Mouse (Mus musculus) B cell, adult (primary cell): ENCODE measurements around the gene Rpl26. TPM values are rescaled to one million over a fixed set of nuclear protein-coding genes. Genes with fewer than 3 reads are reported as not detected.

Source experiments
- total RNA-seq: library from RNA; stranded (reverse); gene quantifications from 4 replicates; pipeline ENCODE4 v1.2.4, GENCODE M21; 2023; ENCODE audit not compliant: inconsistent age

Rpl26 gene
- total RNA-seq: 2,360 to 2,533 TPM (median 2,439 TPM) in 4 replicates

DNA sequence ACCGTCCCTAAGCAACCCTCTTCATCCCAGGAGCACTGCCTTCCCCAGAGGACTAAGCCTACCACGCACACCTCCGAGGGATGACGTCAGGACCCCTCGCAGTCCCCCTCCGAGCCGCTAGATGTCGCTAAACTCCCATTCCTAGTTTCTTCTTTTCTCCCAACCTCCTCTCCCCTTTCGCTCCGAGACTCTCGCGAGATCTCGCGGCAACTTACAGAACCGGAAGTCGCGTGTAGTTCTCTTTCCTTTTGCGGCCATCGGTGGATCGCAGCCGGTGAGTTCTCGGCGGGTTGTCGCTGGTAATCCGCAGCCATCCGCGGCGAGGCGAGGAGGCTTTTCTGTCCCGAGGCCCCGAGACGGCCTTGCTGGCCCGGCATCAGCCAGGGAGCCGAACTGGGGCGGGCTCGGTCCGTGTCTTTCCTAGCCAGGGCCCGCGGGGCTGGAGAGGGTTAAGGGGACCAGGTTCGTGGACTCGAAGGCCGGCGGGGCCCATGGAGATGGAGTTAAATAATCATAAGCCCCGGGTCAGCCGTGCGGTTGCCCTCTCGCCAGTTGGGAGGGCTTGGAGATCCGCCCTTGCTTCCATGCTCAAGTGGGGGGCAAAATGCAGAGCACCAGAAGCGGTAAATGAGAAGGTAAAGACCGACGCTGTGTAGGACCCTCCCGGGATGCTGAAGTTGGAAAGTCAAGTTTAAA lies at the start of gene Rpl26:
TSS of gene Rpl26 (plus strand) at position 233 of the 696 bp plus-strand sequence.

DNA sequence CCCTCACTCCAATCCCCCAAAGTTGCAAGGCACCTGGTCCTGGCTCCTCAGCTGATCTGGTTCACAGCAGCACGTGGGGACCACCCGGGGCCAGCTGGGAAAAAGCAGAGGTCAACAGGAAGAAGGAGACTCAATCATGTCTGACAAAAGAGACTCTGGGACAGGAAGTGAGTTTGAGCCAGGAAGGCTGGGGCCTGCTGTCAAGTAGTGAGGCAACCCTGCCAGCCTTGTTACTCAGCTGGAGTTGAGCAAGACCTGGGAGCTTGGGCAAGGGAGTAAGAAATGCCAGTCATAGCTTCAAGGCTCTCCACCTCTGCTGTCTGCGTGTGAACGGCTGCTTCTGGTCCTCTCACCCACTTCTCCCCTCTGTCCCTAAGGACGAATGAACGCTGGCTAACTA lies 29.6 kb upstream of the Rpl26 start, which contains the start of gene Ndel1:
TSS of gene Ndel1 (minus strand) at position 111 of the 400 bp plus-strand sequence.

DNA sequence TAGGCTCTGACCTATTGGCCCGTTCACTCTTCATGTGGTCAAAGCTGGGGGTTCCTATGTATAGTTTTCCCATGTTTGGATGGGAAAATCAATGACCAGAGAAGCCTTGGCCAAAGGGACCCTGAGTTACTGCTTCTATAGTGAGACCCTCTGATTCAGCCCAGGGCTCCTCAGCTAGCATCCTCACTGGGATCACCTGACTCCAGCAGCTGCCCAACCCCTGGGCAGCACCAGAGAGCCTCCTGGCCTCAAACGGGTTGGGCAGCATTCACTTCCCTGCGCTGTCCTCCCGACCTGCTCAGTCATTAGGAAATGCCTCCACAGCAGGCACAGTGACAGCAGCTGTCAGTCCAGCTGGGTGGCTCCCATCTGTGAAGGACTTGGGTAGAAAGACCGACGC lies 13.1 kb upstream of the Rpl26 start, which contains the start of gene Rnf222:
TSS of gene Rnf222 (plus strand) at position 301 of the 400 bp plus-strand sequence.

DNA sequence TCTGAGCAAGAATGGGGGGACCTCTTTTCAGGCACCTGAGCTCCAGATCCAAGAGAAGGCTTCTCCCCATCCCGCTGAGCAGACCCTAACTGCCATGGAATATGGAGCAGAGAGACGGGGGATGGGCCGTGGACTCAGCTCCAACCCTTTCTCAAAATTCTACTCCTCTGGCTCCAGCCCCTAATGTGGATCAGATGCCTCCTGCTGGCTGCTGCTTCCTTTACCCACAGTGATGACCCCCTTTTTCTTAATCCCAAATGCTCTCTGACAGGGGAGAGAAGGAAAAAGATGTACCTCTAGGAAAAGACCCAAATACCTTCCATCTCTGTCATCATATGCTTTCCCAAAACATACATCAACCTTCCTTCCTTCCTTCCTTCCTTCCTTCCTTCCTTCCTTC lies 25.6 kb downstream of the Rpl26 start, which contains the start of gene Odf4:
TSS of gene Odf4 (minus strand) at position 101 of the 400 bp plus-strand sequence.

Other genes with a start within 250 kb of the Rpl26 start
- 0.48 to 0.96 TPM (median 0.95 TPM) in 4 replicates for gene Myh10, start 210.0 kb upstream of the Rpl26 start, total RNA-seq
- 58.5 to 71.2 TPM (median 62.1 TPM) in 4 replicates for gene Ndel1, start 29.7 kb upstream of the Rpl26 start, total RNA-seq
- gene Rnf222, start 13.0 kb upstream of the Rpl26 start, total RNA-seq: not detected in 4 replicates
- not detected in 4 replicates for gene Odf4, start 25.5 kb downstream of the Rpl26 start, total RNA-seq
- 0.24 TPM in 1 of 4 replicates, not detected in the others for gene Arhgef15, start 55.9 kb downstream of the Rpl26 start, total RNA-seq
- 2.7 to 3.4 TPM (median 3.0 TPM) in 4 replicates for gene Slc25a35, start 66.5 kb downstream of the Rpl26 start, total RNA-seq
- gene Rangrf, start 73.6 kb downstream of the Rpl26 start, total RNA-seq: 4.7 to 8.4 TPM (median 5.1 TPM) in 4 replicates
- 25.1 to 32.7 TPM (median 28.2 TPM) in 4 replicates for gene Pfas, start 106.9 kb downstream of the Rpl26 start, total RNA-seq
- gene Ctc1, start 114.3 kb downstream of the Rpl26 start, total RNA-seq: 29.0 to 40.3 TPM (median 30.0 TPM) in 4 replicates
- gene Aurkb, start 144.1 kb downstream of the Rpl26 start, total RNA-seq: 5.5 to 9.8 TPM (median 7.8 TPM) in 4 replicates
- 19.5 to 20.7 TPM (median 19.9 TPM) in 4 replicates for gene Borcs6, start 158.1 kb downstream of the Rpl26 start, total RNA-seq
- gene Tmem107, start 169.2 kb downstream of the Rpl26 start, total RNA-seq: 1.8 to 7.1 TPM (median 3.8 TPM) in 4 replicates
- gene Vamp2, start 186.9 kb downstream of the Rpl26 start, total RNA-seq: 434 to 532 TPM (median 515 TPM) in 4 replicates
- gene Per1, start 193.6 kb downstream of the Rpl26 start, total RNA-seq: 798 to 901 TPM (median 848 TPM) in 4 replicates
- 0.27 to 0.48 TPM in 2 of 4 replicates, not detected in the others for gene Hes7, start 218.8 kb downstream of the Rpl26 start, total RNA-seq
- gene 9130213A22Rik, start 221.0 kb downstream of the Rpl26 start, total RNA-seq: 0.35 TPM in 1 of 4 replicates, not detected in the others
- gene Aloxe3, start 224.3 kb downstream of the Rpl26 start, total RNA-seq: 1.3 to 2.1 TPM (median 1.4 TPM) in 4 replicates